Mouse (Mus musculus) spleen, postnatal 36 days (tissue): ENCODE results near the gene Tspan4.
A peak's percentile ranks its signal among the peaks of the same experiment; 100 is the strongest.

Experiments
- DNase-seq, 2 experiments: peaks; one replicate each; pipeline ENCODE4 v3.0.0; 2022; ENCODE audit warnings: low spot score in 2 of 2, mixed read lengths in 1 of 2

The Tspan4 gene

GRCm38 (mm10) chr7:141476981-141477370 is 1.9 kb downstream of the Tspan4 start:
- DNase-seq: no peak

DNA sequence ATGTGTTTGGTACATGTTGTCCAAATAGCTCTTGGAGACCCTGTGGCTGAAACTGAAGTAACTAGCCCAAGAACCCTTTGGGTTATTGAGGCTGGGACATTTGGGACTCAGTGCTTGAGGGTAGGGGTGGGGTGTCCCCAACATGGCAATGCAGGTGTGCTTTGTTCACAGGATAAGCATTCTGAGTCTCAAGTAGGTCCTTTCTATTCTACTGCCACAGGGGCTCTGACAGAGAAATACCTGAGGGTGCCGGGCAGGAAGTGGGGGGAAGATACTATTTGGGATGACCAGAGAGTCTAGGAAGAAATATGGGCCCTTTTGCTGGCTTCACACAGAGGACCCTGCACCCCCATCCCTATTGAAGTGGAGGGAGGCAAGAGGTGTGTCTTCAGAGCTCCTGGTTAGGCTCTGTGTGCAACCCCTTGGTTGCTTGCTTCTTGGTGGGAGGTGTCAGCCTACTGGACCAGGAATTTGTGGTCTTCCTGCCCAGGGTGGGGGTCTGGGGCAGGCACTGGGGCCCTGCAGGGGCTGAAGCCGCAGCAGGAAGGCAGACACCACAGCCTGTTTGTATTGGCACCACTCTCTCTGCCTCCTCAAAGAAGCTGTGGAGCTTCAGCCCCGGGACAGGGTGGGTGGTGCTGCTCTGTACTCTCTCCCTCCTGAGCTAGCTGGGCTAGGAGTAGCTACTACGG is 2.7 kb downstream of the Tspan4 start:
- no peak for DNase-seq

DNA sequence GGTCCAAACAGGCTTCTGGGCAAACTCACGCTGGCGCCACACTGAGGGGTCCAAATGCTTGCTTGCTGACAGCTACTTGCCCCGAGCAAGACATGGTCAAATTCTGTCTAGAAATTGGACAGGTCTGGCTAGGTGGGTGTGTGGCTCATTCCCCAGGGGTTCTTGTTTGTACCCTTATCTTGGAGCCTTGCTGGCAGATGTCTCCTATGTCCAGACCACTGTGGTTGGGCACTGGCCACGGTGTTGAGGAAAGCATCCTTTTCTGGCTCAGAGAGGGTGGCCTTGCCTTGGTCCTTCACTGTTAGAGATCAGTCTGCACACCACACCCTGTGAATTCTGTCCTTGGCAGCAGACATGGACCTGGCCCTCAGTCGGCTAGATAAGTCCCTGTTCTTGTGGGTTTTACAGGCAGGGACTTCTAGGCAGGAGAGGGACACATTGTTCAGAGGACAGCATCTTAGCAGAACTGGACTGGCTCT is 3.3 kb downstream of the Tspan4 start:
- no peak for DNase-seq

- DNase-seq: peak; percentile 82 to 83
Measured at GRCm38 (mm10) chr7:141480842-141481497, 5.9 kb downstream of the Tspan4 start.

DNA sequence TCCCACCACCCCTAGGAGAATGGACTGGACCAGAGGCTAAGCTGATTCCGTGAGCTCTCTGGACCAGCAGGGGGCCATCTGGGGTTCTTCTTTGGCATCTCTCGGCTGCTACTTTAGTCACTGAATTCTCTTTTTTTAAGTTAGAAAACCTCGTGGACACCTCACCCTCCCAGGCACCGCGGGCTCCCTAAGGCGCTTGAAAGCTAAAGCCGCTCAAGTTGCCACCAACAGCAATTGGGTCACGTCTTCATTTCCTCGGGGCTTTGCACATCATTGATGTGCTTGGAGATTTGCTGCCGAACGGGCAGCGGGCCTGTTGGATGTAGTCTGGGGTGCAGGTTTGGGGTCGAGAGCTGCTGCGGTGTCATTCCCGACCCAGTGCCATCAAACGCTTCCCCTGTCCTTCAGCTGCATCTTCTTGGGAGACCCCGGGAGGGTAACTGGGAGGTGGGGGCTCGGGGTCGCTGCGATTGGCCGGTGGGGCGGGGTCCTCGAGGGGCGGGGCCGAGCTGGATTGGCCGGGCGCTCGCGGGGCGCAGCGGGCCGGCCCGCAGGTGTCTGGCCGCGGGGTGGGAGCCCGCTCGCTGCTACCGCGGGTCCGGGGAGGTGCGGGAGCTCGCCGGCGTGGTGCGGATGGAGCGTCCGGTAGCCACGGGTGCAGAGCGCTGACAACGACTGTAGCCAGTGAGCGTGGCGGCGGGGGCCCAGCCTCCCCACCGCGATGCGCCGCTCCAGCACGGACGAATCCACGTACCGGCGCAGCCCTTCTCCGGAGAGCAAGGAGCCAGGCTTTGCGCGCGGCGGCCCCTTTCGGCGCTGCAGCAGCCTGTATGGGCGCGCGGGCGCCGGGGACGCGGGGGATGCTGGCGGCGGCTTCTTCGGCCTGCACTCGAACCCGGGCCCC is 6.7 kb downstream of the Tspan4 start:
- peak in 1 of 2 experiments; percentile 50 for DNase-seq

DNA sequence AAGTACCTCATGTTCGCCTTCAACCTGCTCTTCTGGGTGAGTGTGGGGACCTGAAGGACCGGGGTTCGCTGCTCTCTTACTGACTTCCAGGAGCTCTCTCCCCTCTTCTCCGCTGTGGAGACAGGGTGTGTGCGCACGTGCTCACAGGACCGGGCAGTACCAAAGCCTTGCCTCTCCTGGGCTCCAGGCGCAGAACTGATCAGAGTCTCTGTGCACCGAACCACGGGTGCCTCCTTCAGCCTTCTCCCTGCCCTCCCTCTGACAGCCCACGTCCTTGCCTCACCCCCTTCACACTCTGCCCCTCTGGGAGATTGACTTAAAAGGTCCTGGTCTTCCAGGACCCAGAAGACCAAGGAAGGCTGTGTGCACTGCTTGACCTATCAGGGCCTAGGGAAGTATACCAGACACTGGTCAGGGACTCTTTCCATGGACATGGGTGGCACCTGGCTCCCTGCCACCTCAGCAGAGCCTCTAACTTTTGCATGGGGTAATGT is 7.5 kb downstream of the Tspan4 start:
- no peak for DNase-seq

DNA sequence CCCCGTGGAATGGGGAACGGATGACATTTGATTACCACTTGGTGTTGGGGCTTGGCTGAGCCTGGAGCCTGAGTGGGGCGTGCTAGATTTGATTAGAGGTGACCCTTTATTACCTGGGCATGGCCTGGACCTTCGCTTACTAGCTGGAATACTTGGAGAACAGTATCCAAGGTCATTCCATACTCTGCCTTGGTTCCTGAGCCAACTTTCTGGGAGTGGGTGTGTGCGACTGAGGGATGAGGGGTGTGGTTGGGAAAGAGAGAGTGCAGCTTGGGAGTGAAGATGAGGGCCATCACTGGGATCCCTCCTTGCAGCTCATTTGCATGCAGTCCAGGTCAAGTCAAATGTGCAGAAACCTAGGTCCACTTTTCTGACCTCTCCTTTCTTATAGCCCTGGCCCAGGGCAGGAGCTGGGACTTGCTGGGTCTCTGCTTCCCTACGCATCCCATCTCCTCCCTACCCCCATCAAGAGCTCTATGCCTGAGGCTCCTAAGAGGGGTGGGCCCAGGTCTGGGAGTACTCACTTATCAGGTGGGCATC is 8.1 kb downstream of the Tspan4 start:
- DNase-seq: no peak

- DNase-seq: no peak
Measured at GRCm38 (mm10) chr7:141484186-141485120, 9.4 kb downstream of the Tspan4 start.

DNA sequence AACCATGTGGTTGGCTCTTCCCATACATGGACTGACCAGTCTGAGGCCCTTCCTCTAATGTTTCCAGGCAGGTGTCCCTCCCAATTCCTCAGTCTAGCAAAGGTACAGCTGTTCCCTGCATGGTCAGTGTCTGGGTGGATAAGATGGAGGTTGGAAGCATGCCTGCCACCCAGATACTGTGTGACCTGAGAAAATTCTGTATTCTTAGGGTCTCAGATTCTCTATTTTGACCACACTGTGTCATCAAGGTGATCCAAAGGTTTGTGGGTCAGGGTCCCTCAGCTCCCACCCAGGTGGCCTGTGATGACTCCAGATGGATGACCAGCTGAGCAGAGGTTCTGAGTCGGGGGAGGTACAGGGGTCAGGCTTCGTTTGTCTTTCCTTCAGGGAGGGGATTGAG is 10.1 kb downstream of the Tspan4 start:
- DNase-seq: no peak

GRCm38 (mm10) chr7:141485606-141486005 is 10.6 kb downstream of the Tspan4 start:
- DNase-seq: no peak

- no peak for DNase-seq
Measured at GRCm38 (mm10) chr7:141486239-141486638, 11.2 kb downstream of the Tspan4 start.

DNA sequence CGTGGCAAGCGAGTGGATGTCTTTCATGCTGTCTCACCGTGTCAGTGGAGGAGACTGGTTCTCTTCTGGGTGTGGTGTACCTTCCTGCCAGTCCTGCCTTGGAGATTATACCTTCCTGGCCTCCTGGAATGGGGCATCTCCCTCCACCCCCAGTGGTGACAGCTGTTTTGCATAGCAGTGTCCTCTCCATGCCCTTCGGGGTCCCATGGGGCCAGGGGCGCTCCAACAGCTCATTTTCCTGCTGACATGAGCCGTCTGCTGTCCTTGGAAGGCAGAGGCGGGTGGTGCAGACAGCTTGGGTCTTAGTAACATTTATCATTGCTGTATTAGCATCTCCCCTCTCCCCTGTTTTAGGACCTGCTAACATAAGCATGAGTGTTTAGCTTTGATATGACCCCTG is 12.1 kb downstream of the Tspan4 start:
- no peak for DNase-seq

DNA sequence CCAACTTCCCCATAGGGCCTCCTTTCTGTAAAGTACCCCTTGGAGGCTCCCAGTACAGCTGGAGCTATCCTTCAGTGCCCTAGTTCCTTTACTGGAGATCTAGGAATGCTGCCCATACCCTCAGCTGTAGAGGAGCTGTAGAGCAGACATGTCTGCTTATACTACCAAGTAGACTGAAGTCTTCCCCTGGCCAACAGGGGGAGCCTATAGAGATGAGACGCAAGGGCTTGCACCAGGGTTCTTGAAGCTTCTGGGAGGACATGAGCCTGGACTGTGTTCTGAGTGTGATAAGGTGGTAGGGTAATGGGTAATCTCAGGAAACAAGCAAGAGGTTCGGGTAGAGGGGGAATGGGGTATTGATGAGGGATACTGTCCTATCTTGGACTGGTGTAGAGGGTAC is 16.1 kb downstream of the Tspan4 start:
- no peak for DNase-seq

- DNase-seq: no peak
Measured at GRCm38 (mm10) chr7:141492738-141493137, 17.7 kb downstream of the Tspan4 start.

DNA sequence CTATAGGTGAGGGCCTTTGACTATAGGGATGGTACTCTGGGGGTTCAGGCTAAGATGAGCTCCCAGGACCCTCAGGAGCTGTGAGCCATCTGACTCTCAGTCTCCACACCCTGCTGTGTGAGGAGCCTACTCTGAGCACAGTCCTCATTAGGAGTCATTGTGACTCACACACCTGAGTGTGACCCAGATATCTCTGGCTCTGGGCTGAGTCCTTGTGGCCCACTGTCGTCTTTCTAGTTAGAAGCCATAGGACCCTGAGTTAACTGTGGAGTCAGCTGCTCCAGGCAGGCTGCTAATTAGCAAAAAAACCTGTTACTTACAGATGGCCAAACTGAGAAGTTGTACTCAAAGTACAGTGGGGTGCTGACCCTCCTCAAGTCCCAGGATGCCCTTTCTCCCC is 18.7 kb downstream of the Tspan4 start:
- no peak for DNase-seq

GRCm38 (mm10) chr7:141495379-141495778 is 20.3 kb downstream of the Tspan4 start:
- DNase-seq: no peak

- DNase-seq: no peak
Measured at GRCm38 (mm10) chr7:141495940-141496339, 20.9 kb downstream of the Tspan4 start.

DNA sequence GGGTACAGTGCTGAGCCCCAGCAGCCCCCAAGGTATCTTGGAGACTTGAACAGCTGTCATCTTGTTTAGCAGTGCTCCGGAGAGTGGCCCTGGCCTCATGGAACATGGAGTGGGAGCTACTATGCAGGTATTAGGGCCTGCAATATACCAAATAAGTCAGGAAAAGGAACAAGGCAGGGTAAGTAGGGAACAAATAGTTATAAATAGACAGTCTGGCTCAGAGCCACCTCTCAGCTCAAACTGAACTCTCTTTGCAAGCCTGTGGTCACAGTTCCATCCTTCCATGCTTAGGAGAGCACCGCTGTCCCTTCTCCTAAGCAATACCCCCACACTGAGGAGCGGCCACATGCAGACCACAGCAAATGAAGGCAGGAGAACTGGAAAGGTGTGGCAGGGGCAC is 22.6 kb downstream of the Tspan4 start:
- no peak for DNase-seq

DNA sequence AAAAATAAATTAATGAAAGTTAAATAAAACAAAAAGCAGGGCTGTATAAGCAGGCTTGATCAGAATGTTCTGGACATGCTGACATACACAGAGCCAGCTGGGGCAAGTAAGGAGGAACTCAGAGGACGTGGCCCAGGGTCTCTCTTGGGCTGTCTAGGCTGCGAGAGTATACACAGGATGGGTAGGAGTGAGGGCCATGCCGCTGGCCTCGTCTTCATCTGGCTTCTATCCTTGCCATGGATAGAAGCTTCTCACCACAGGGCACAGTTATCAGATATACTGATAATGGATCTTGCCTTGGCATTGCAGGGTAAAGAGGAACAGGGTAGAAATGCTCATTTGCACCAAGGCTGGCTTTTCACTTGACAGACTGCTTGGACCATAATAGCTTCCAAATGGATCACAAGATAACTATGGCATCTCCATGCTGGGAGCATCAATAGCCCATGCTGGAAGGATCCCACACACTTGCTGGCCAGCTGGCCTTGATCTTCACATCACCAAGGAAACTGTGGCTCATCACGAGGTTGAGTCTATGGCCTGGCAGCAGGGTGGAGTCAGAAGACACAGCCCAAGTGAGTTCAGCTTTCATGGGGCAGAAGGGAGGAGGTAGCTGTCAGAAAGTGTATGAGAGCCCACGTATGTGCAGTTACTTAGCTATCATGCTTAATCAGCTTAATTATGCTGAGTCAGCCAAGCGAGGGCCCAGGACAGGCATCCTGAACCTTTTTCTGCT is 26.9 kb downstream of the Tspan4 start:
- no peak for DNase-seq

DNA sequence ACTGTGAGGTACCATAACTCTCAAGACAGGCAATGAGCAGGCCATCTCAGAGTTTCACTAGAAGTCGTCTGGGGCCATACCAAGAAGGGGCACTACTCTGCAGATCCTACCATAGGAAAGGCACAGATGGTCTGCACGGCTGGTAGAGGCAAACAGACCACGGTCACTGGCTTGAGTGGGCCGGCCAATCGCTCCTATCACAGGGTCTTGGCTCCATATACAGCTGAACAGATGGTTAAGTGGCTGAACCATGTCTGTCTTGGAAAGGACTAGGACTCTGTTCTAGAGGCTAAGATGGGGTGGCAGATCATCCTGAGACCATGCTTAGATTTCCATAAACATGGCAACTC is 27.5 kb downstream of the Tspan4 start:
- DNase-seq: no peak
